ENCODE assay signal across 26 mouse cellular contexts in the genomic region with DNA sequence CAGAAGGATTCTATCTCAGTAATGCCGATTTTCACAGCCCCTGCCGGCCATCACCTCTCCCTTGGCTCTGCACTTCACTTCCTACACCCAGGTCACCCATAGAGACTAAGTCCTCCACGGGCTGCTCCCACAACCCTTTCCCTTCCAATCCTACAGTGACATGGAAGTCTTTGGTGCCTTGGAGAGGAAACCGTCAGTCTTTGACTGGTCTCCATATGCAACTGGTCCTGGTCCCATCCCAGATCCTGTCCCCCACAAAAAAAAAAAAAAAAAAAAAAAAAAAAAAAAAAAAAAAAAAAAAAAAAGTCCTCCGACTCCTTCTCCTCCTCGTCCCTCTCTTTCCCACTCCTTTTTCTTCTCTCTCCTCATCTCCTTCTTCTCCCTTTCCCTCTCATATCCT.
"Had no signal": no experiment of that assay in that cellular context is flagged by ENCODE, and none has a peak within 500 bp of the region (broad histone marks: within the 10 kb centered on the region; RNA-seq: fewer than 3 reads in every experiment).

No protein-coding gene starts in this region.

- H3K9me3 ChIP-seq: embryonic facial prominence, embryonic 10.5 days; embryonic facial prominence, embryonic 12.5 days; embryonic facial prominence, embryonic 13.5 days; embryonic facial prominence, embryonic 15.5 days; forebrain, embryonic 10.5 days; forebrain, embryonic 12.5 days; forebrain, embryonic 13.5 days; forebrain, embryonic 15.5 days had no signal

- H3K4me2 ChIP-seq: embryonic facial prominence, embryonic 12.5 days; embryonic facial prominence, embryonic 13.5 days; embryonic facial prominence, embryonic 15.5 days; forebrain, embryonic 12.5 days; forebrain, embryonic 13.5 days; forebrain, embryonic 15.5 days had no signal

- H3K4me1 ChIP-seq: forebrain, embryonic 13.5 days had no signal

- H3K36me3 ChIP-seq: embryonic facial prominence, embryonic 10.5 days; embryonic facial prominence, embryonic 12.5 days; embryonic facial prominence, embryonic 13.5 days; embryonic facial prominence, embryonic 15.5 days; forebrain, embryonic 10.5 days; forebrain, embryonic 12.5 days; forebrain, embryonic 15.5 days had no signal

- H3K9ac ChIP-seq: embryonic facial prominence, embryonic 12.5 days; embryonic facial prominence, embryonic 13.5 days; embryonic facial prominence, embryonic 15.5 days; forebrain, embryonic 12.5 days; forebrain, embryonic 13.5 days; forebrain, embryonic 15.5 days; forebrain, postnatal 0 days had no signal

- H3K27ac ChIP-seq: embryonic facial prominence, embryonic 12.5 days; embryonic facial prominence, embryonic 13.5 days; embryonic facial prominence, embryonic 15.5 days; forebrain, embryonic 10.5 days; forebrain, embryonic 12.5 days; forebrain, embryonic 13.5 days; forebrain, embryonic 15.5 days; gastrocnemius, adult 2 months; heart, adult 2 months had no signal

- H3K4me3 ChIP-seq: embryonic facial prominence, embryonic 10.5 days; embryonic facial prominence, embryonic 12.5 days; embryonic facial prominence, embryonic 13.5 days; embryonic facial prominence, embryonic 15.5 days; erythroblast, embryonic 14.5 days; forebrain, embryonic 10.5 days; forebrain, embryonic 12.5 days; forebrain, embryonic 13.5 days; forebrain, embryonic 15.5 days; gastrocnemius, adult 2 months; heart, adult 2 months had no signal

- ATAC-seq: forebrain, embryonic 13.5 days; forebrain, embryonic 14.5 days; forebrain, embryonic 15.5 days; forebrain, embryonic 16.5 days; forebrain, postnatal 0 days had no signal

- DNase-seq: cerebellum, adult 9-10 months; cerebellum, adult 9-11 months; cerebellum, postnatal 10 days; cerebellum, postnatal 14 days; cerebellum, postnatal 25 days; cerebellum, postnatal 36 days; embryo, embryonic 11 days; forebrain, postnatal 0 days; gastrocnemius, adult 2 months; gastrocnemius, postnatal 10 days; gastrocnemius, postnatal 14 days; gastrocnemius, postnatal 25 days; gastrocnemius, postnatal 36 days; heart, adult 18-20 months; heart, adult 2 months had no signal

- H3K27me3 ChIP-seq: embryonic facial prominence, embryonic 12.5 days; embryonic facial prominence, embryonic 13.5 days; embryonic facial prominence, embryonic 15.5 days; forebrain, embryonic 12.5 days; forebrain, embryonic 13.5 days; forebrain, embryonic 15.5 days had no signal
